Mouse (Mus musculus) T-cell, adult 66 days (primary cell): ENCODE results near the gene Gm29094. TPM values are rescaled to one million over a fixed set of nuclear protein-coding genes. Genes with fewer than 3 reads are reported as not detected.

Source experiments
- total RNA-seq, 2 experiments: library from RNA; stranded (reverse); gene quantifications; 3 replicates in 1 of 2; 4 replicates in 1 of 2; pipeline ENCODE4 v1.2.4; 2023

Gene Gm29094
- 1 to 10 TPM in 1 of 2 experiments, not detected in 1; 4.8 TPM for total RNA-seq

DNA sequence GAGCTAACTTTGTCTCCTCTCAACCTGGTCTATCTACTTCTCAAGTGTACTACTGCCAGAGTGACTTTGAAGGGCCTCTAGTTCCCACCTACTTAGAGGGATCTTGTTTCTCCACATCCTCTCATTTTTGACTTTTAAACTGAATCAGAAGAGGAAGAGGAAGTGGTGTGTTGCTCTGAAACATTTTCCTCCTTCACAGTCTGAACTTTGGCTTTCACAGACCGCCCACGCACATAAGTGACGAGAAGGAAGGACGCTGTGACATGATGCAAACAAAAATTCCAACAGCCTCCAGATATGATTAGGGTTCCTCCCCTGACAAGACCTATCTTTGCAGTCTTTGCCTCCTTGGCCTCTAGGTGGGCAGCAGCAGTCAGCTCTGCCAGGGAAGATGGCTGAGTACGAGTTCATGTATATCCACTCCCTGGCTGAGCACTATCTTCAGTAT lies at the start of gene Gm29094, which contains the start of gene Bcl2a1b:
Gm29094 (plus strand) TSS at position 411 of the 448 bp plus-strand sequence.
Bcl2a1b (plus strand) TSS at position 241 of the 448 bp plus-strand sequence.

DNA sequence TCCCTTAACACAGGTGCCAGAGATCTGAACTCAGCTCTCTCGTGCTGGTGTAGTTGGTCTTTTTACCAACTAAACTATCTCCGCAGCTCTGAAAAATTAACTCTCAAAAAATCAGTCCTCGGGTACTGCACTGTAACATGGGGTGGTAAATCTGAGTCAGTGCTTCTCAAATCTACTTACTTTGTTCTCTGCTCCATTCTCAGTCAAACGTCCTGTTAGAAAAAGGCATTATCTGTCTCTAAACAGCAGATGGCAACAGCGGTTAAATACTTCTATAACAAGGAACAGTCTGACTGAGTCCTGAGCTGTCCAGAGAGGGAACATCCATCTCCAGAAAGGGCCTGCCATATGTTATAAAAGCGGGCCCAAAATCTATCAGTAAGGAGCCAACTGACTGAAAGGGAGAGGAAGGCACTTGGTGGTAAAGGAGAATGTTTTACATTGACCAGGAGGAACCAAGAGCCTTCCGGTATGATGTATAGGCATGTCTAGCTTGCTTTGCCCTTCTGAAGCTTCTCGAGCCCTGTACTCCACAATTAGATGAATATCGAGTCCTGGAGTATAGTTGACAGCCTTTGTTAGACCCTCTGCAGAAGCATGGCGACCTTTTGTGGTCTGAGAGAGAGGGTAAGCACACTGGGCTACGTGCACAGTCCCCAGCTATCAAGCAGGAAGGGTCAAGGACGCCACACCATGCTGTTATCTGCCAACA lies 11.3 kb downstream of the Gm29094 start, which contains the start of gene Mthfs:
Mthfs (plus strand) TSS at position 324 of the 712 bp plus-strand sequence.

Other genes with a start within 250 kb of the Gm29094 start
- 10 to 100 TPM; 21.1 to 25.0 TPM for gene Bcl2a1a, start 242.5 kb upstream of the Gm29094 start, total RNA-seq
- gene Trim43b, start 106.5 kb upstream of the Gm29094 start, total RNA-seq = not detected
- gene Bcl2a1b, start 170 bp upstream of the Gm29094 start, total RNA-seq = 10 to 100 TPM; 28.4 to 43.2 TPM
- 10 to 100 TPM; 39.0 to 51.6 TPM for gene Mthfs, start 11.3 kb downstream of the Gm29094 start, total RNA-seq